Mouse (Mus musculus): ENCODE measurements at regions not wholly inside any gene's neighbourhood (a gene's known extent, or its start where the extent isn't known, plus 50 kb on each side); places are given as distances from the start of the nearest gene placed in this dataset.

GRCm38 (mm10) chr1:51632851-51633250, 154.6 kb upstream of the Nabp1 start:
- no peak for TF ChIP-seq GATA1 (IDR thresholded peaks at IDR 0.05; ENCODE audit: borderline replicate concordance, low read length)
- no peak for TF ChIP-seq FLI1 (IDR thresholded peaks at IDR 0.05; ENCODE audit: low read length)

All from megakaryocyte, embryonic 14.5 days (primary cell).